Mouse (Mus musculus): ENCODE data around the gene Trappc3l. TPM values are rescaled to one million over a fixed set of nuclear protein-coding genes. Genes with fewer than 3 reads are reported as not detected.
"Not testable (repeated sequence)": the region's sequence is repeated elsewhere in the genome, so short reads cannot be mapped to it uniquely, and the experiment has no call there.

Gene Trappc3l
- not detected in 2 replicates for polyA plus RNA-seq (2014; fragmentation: Nextera tagmentation; extraction: Ambion mirVana)

DNA sequence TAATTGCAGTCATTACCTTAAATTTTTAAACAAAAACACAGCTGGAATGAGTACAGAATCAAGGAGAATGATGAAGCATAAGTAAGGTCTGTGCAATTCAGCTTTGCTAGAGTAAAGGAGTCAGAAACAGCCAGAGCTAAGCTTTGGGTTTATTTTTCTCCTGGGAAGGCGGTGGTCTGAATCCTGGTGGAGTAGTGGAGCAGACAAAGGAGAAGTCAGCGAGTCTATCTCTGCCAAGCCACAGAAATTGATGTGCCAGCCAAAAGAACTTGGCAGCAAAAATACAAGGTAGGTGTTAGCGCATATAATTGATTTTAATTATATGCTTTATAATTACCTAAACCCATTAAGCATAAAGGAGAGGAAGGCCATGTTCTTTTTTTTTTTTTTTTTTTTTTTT lies at the start of gene Trappc3l:
Gene Trappc3l (plus strand): TSS at position 197 of the 400 bp plus-strand sequence.
- Histone ChIP-seq H3K9me3 (replicated peaks; ENCODE audit: control insufficient read depth, low read length) (no peaks in the 10 kb centered on the region), H3K36me3 (ENCODE audit: control insufficient read depth, insufficient read depth, low read length) (no peaks in the 10 kb centered on the region), H3K27me3 (replicated peaks; ENCODE audit: control insufficient read depth, insufficient read depth, low read length) (no peaks in the 10 kb centered on the region), H3K9ac (ENCODE audit: low read length) (no peak within 1 kb of the TSS), H3K27ac (ENCODE audit: low read depth, low read length) (no peak within 1 kb of the TSS), H3K4me2 (ENCODE audit: low read length) (no peak within 1 kb of the TSS), H3K4me1 (ENCODE audit: control insufficient read depth, insufficient read depth, low read length) (peaks cover 3% of the 10 kb centered on the region; the same call in 1 of the 2 replicates), H3K4me3 (ENCODE audit: low read depth, low read length) (no peak within 1 kb of the TSS)
- ATAC-seq = peak; percentile 67; the same call in 1 of the 2 replicates
- DNase-seq (ENCODE audit: low spot score) = peak; percentile 63
- WGBS = 54% methylated on average over 3 of the region's 3 CpGs

DNA sequence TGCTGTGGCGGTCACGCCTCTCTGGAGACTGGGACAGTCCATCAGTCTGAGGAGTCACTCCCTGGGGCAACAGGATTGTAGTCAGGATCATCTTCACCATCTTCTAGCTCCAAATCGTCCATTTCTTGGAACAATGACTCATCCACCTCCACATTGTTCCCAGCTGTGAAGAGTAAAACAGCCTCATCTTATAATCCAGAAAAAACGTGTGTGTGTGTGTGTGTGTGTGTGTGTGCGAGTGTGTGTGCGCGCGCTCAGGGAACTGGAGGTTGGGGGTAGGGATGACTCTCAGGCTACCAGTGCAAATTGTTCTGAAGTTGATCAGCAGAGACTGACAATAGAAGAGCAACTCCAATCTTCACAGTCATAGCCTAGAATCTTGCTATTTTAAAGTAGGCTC lies 40.7 kb upstream of the Trappc3l start:
- H3K9me3 ChIP-seq (replicated peaks; ENCODE audit: control insufficient read depth, low read length); H3K4me3 ChIP-seq (ENCODE audit: low read depth, low read length); H3K27me3 ChIP-seq (replicated peaks; ENCODE audit: control insufficient read depth, insufficient read depth, low read length); H3K27ac ChIP-seq (ENCODE audit: low read depth, low read length); DNase-seq (ENCODE audit: low spot score); H3K9ac ChIP-seq (ENCODE audit: low read length); H3K4me2 ChIP-seq (ENCODE audit: low read length); ATAC-seq; H3K4me1 ChIP-seq (ENCODE audit: control insufficient read depth, insufficient read depth, low read length): not testable (repeated sequence)
- H3K36me3 ChIP-seq (ENCODE audit: control insufficient read depth, insufficient read depth, low read length) = peaks cover 82% of the 10 kb centered on the region
- 88% methylated on average over 6 of the region's 8 CpGs for WGBS

DNA sequence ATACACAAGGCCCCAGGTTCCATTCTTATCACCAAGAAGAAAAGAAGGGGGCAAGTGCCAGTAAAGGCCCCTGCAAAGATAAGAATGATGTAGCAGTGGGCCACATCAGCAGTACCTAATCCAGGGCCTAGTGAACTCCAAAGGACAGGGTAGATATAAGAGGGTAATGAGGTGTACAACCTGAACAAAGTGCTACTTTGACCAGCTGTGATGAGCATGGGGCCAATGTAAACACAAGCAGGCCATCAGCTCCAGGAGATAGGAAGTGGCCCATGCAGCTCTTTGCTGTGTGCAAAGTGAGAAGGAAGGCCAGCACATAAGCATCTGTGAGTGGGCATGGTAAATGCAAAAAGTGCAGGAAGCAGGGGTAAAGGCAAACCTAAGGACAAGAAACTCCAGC lies 39.0 kb upstream of the Trappc3l start:
- no peak overlapping the region for H3K9ac ChIP-seq (ENCODE audit: low read length)
- H3K4me3 ChIP-seq (ENCODE audit: low read depth, low read length) = no peak overlapping the region
- DNase-seq (ENCODE audit: low spot score) = no peak
- H3K27ac ChIP-seq (ENCODE audit: low read depth, low read length) = no peak overlapping the region
- H3K9me3 ChIP-seq (replicated peaks; ENCODE audit: control insufficient read depth, low read length) = no peaks in the 10 kb centered on the region
- H3K4me1 ChIP-seq (ENCODE audit: control insufficient read depth, insufficient read depth, low read length) = no peaks in the 10 kb centered on the region
- H3K27me3 ChIP-seq (replicated peaks; ENCODE audit: control insufficient read depth, insufficient read depth, low read length) = no peaks in the 10 kb centered on the region
- peaks cover 81% of the 10 kb centered on the region for H3K36me3 ChIP-seq (ENCODE audit: control insufficient read depth, insufficient read depth, low read length)
- H3K4me2 ChIP-seq (ENCODE audit: low read length) = no peak overlapping the region
- no peak for ATAC-seq

DNA sequence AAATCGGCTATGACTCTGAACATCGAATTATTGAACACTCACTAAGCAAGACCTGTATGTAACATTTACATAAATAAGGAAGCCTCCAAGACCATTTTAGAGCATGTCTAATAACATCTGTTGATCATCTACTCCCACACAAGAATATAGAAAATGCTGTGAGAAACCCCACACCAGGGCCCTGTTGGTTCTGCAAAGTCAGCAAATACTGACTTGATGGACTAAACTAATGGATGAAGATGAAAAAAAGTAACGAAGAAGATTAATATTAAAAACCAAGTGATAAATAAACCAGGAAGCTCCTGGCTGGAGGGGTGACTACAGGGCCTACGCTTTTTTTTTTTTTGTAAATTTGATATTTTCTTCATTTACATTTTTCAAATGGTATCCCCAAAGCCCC lies 24.8 kb upstream of the Trappc3l start:
- 96% methylated on average over 4 of the region's 4 CpGs for WGBS
- H3K4me1 ChIP-seq (ENCODE audit: control insufficient read depth, insufficient read depth, low read length) = no peaks in the 10 kb centered on the region
- H3K9me3 ChIP-seq (replicated peaks; ENCODE audit: control insufficient read depth, low read length) = no peaks in the 10 kb centered on the region
- no peak overlapping the region for H3K4me3 ChIP-seq (ENCODE audit: low read depth, low read length)
- no peak overlapping the region for H3K27ac ChIP-seq (ENCODE audit: low read depth, low read length)
- no peak overlapping the region for H3K4me2 ChIP-seq (ENCODE audit: low read length)
- H3K9ac ChIP-seq (ENCODE audit: low read length) = no peak overlapping the region
- peaks cover 18% of the 10 kb centered on the region; the same call in 1 of the 2 replicates for H3K36me3 ChIP-seq (ENCODE audit: control insufficient read depth, insufficient read depth, low read length)
- ATAC-seq (no peak), DNase-seq (ENCODE audit: low spot score) (no peak)
- no peaks in the 10 kb centered on the region for H3K27me3 ChIP-seq (replicated peaks; ENCODE audit: control insufficient read depth, insufficient read depth, low read length)

DNA sequence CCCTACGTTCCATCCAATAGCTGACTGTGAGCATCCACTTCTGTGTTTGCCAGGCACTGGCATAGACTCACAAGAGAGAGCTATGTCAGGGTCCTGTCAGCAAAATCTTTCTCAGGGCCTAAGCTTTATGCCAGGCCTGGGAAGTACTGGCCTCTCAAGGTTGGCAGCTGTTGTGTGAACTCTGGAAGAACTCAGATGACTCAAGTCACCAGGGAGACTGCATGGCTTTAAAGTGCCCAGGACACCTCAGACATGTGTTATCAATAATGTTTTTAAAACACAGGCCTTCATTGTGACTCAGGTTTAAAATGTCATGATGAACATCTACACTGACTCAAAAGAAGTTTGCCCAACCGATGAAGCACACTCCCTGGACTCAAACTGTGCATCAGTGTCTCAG lies 24.2 kb upstream of the Trappc3l start:
- H3K4me1 ChIP-seq (ENCODE audit: control insufficient read depth, insufficient read depth, low read length) = peaks cover 5% of the 10 kb centered on the region
- peaks cover 17% of the 10 kb centered on the region; the same call in 1 of the 2 replicates for H3K36me3 ChIP-seq (ENCODE audit: control insufficient read depth, insufficient read depth, low read length)
- no peak overlapping the region for H3K27ac ChIP-seq (ENCODE audit: low read depth, low read length)
- no peak overlapping the region for H3K4me3 ChIP-seq (ENCODE audit: low read depth, low read length)
- 89% methylated on average over 2 of the region's 2 CpGs for WGBS
- H3K27me3 ChIP-seq (replicated peaks; ENCODE audit: control insufficient read depth, insufficient read depth, low read length) = no peaks in the 10 kb centered on the region
- no peaks in the 10 kb centered on the region for H3K9me3 ChIP-seq (replicated peaks; ENCODE audit: control insufficient read depth, low read length)
- ATAC-seq (no peak), DNase-seq (ENCODE audit: low spot score) (no peak)
- H3K4me2 ChIP-seq (ENCODE audit: low read length) = no peak overlapping the region
- H3K9ac ChIP-seq (ENCODE audit: low read length) = no peak overlapping the region

DNA sequence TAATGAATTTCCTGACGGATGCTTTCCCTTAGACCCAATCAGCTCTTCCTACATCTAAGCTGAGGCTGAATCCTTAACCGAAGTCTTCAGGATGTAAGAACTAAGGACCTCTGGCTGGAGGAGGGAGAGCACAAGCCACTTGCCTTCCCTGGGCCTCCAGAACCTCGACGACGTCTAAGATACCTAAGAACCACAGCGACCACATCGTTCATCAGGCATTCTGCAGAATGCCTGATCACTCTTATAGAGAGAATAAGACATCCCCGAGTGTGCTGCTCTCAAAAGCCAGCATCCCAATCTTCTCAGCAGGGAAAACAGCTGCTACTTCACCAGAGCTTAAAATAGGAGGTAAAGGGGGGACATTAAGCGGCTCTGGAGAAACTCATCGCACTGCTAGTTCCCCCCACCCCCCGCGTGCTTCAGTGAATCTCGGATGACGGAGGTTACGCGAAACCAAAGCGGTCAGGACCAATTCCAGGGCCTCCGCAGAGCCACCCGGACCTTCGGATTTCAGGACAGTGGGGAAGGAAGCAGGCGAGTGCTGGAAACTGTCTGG lies 18.6 kb upstream of the Trappc3l start:
- ATAC-seq (no peak), DNase-seq (ENCODE audit: low spot score) (peak; percentile 44)
- Histone ChIP-seq H3K4me1 (ENCODE audit: control insufficient read depth, insufficient read depth, low read length) (peaks cover 10% of the 10 kb centered on the region), H3K36me3 (ENCODE audit: control insufficient read depth, insufficient read depth, low read length) (0 out of 2 replicates have a peak, but pooled peaks cover 3% of the 10 kb centered on the region), H3K27me3 (replicated peaks; ENCODE audit: control insufficient read depth, insufficient read depth, low read length) (no peaks in the 10 kb centered on the region), H3K4me3 (ENCODE audit: low read depth, low read length) (peak overlapping the region; percentile 91), H3K4me2 (ENCODE audit: low read length) (peak overlapping the region; percentile 88), H3K27ac (ENCODE audit: low read depth, low read length) (peak overlapping the region; percentile 91), H3K9ac (ENCODE audit: low read length) (peak overlapping the region; percentile 93), H3K9me3 (replicated peaks; ENCODE audit: control insufficient read depth, low read length) (no peaks in the 10 kb centered on the region)
- under 1% methylated on average over 21 of the region's 21 CpGs for WGBS

DNA sequence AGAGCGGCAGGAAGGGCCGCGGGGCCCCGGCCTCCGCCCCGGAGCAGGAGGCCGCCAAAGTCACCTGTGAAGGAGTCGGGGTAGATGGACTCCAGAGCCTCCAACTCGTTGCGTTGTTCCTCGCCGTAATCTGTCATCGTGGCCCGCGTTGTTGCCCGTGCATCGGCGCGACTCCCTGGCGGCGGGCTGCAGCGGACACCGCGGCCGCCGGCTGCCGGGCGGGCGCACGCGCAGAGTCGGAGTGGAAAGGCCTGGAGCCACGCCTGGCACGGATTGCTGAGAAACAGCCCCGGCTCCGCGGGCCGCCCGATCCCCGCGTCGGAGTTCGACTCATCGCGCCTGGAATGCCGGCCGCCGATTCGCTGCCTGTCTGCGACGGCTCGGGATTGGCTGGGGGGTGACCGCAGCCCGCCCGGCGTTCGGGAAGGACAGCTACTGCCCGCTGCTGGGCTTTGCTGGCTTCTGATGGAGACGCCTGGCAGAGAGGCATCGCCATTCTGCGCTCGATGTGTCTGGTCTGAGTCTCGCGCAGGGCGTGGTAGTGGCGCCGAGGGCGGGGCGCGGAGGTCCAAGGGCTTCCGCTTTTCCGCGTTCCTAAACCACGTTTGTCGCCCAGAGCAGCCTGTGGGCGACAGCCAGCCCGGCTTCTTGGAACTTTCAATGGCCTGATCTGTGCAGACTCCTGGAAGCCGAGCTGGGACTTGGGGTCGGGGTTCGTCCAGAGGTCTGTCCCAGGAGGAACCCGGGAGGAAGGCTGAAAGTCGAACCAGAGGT lies 17.9 kb upstream of the Trappc3l start, which contains the start of gene Rwdd1:
Gene Rwdd1 (minus strand): TSS at position 323 of the 774 bp plus-strand sequence.
- Histone ChIP-seq H3K27me3 (replicated peaks; ENCODE audit: control insufficient read depth, insufficient read depth, low read length) (no peaks in the 10 kb centered on the region), H3K27ac (ENCODE audit: low read depth, low read length) (peak within 1 kb of the TSS; percentile 91), H3K4me3 (ENCODE audit: low read depth, low read length) (peak within 1 kb of the TSS; percentile 91), H3K4me2 (ENCODE audit: low read length) (peak within 1 kb of the TSS; percentile 88), H3K9ac (ENCODE audit: low read length) (peak within 1 kb of the TSS; percentile 93), H3K36me3 (ENCODE audit: control insufficient read depth, insufficient read depth, low read length) (0 out of 2 replicates have a peak, but pooled peaks cover 3% of the 10 kb centered on the region), H3K9me3 (replicated peaks; ENCODE audit: control insufficient read depth, low read length) (no peaks in the 10 kb centered on the region), H3K4me1 (ENCODE audit: control insufficient read depth, insufficient read depth, low read length) (peaks cover 10% of the 10 kb centered on the region)
- DNase-seq (ENCODE audit: low spot score) = peak; percentile 99
- ATAC-seq = peak; percentile 100
- under 1% methylated on average over 76 of the region's 82 CpGs for WGBS

DNA sequence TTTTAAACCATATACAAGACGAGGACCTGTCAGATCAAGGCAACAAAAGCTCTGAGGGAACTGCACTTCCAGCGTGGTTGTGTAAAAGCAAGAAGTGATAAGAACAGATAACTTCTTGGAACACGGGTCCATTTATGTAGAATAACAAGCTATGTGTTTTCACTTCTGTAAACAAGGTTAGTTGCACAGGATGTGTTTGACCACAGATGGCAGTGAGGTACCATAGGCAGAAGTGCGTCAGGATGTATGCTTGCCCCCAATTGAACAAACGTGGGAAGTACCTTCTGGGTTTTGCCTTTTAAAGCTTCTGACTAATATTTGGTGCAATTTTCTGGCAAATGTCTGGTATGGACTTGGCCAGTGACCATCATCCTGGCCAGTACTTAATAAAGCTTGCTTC lies 7.1 kb upstream of the Trappc3l start:
- peaks cover 3% of the 10 kb centered on the region; the same call in 1 of the 2 replicates for H3K4me1 ChIP-seq (ENCODE audit: control insufficient read depth, insufficient read depth, low read length)
- H3K4me3 ChIP-seq (ENCODE audit: low read depth, low read length) = no peak overlapping the region
- H3K36me3 ChIP-seq (ENCODE audit: control insufficient read depth, insufficient read depth, low read length) = no peaks in the 10 kb centered on the region
- DNase-seq (ENCODE audit: low spot score) (no peak), ATAC-seq (no peak)
- no peaks in the 10 kb centered on the region for H3K9me3 ChIP-seq (replicated peaks; ENCODE audit: control insufficient read depth, low read length)
- 86% methylated on average over 5 of the region's 5 CpGs for WGBS
- no peak overlapping the region for H3K9ac ChIP-seq (ENCODE audit: low read length)
- no peak overlapping the region for H3K27ac ChIP-seq (ENCODE audit: low read depth, low read length)
- no peaks in the 10 kb centered on the region for H3K27me3 ChIP-seq (replicated peaks; ENCODE audit: control insufficient read depth, insufficient read depth, low read length)
- H3K4me2 ChIP-seq (ENCODE audit: low read length) = no peak overlapping the region

All from forebrain, embryonic 14.5 days (tissue).